Mouse (Mus musculus) heart, adult 18-20 months (tissue): ENCODE measurements at regions not wholly inside any gene's neighbourhood (a gene's known extent, or its start where the extent isn't known, plus 50 kb on each side); places are given as distances from the start of the nearest gene placed in this dataset.

Experiments
- DNase-seq, 2 experiments: peaks; one replicate each; pipeline ENCODE4 v3.0.0; 2021 to 2022; ENCODE audit warnings: mixed read lengths in 1 of 2

- no peak for DNase-seq
Observed at GRCm38 (mm10) chr16:30160399-30160798, 96.2 kb downstream of the Hes1 start.

DNA sequence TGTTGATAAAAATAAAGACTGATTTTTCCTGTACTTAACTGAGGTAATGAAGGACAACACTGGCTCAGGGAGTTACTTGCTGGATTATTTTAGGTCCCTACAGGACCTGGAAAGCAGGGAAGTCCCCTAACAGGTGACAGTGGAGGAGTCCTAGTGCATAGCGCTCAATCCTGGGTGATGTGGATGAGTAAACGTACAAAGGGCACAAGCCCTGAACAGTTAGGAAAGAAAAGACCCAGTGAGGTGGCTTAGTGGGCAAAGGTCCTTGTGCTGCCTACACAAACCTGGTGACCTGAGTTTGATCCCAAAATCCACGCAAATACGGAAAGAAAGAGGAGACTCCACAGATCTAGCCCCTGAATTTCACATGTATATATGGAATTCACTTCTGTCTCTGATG lies 99.1 kb downstream of the Hes1 start:
- no peak for DNase-seq

- no peak for DNase-seq
Observed at GRCm38 (mm10) chr16:30165667-30166180, 101.5 kb downstream of the Hes1 start.

GRCm38 (mm10) chr16:30171381-30172079 lies 95.8 kb downstream of the Cpn2 start:
- peak; percentile 77 to 85 for DNase-seq

- DNase-seq, result peak in 1 of 2 experiments; percentile 22
Observed at GRCm38 (mm10) chr16:30172136-30172731, 95.1 kb downstream of the Cpn2 start.

DNA sequence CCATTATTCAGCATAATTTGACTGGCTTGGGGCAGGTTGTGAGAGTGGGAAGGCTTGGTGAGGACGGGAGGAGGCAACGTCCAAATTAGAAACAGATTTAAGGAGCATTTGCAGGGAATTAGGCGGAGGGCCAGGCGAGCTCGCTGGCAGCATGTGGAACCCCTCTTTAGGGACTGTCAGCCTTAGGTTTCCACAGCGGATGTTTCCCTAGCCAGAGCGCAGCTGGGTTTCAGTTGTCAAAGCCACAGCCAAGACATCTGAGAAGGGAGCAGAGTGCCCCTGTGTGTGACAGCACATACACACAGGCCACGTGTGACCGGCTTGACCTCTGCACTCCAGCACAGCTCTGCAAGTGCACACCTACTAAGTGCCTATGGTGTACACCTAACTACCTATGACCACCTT lies 94.5 kb downstream of the Cpn2 start:
- DNase-seq, result peak; percentile 74 to 83

- DNase-seq, result peak in 1 of 2 experiments; percentile 15
Observed at GRCm38 (mm10) chr16:30173953-30174874, 93.1 kb downstream of the Cpn2 start.

- no peak for DNase-seq
Observed at GRCm38 (mm10) chr16:30176306-30176705, 91.0 kb downstream of the Cpn2 start.

- DNase-seq, result no peak
Observed at GRCm38 (mm10) chr16:30177769-30178168, 89.5 kb downstream of the Cpn2 start.

DNA sequence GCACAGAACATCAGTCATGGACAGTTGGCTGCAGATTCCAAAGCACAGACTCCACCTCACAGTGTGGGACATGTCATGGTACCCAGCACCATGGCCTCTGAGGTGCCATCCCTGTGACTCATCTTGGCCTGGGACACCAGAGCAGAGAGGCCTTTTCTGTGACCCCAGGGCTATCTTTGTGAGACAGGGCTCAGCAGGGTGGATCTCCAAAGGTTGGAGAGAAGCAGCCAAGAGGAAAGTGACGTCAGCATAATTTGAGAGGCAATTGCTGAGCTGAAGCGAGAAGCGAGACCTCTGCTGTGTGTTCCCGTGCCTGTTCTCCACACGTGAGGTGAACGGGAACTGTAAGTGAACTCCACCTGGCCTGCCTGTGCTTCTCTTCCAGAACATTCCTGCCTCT lies 88.7 kb downstream of the Cpn2 start:
- no peak for DNase-seq

DNA sequence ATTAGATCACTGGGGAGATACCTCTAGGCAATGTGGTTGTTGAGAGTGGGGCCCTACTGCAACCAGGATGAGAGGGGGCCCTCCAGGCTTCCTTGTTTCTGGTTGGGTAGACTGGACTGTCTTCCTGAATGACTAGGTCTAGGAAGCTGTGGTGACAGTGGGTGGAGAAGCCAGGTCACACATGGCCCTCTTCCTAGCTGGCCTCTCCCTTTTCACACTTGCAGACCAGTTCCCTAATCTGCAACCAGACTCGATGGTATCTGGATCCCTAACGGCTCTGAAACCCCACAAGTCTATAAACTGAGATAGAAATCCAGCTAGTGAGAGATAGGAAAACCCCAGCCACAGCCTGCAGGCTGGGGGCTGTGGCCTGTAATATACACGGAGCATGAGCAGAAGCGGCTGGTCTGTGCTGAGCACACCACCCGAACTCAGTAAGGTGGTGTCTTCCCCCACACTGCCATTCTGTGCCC lies 87.8 kb downstream of the Cpn2 start:
- no peak for DNase-seq

- DNase-seq, result no peak
Observed at GRCm38 (mm10) chr16:30181116-30181515, 86.2 kb downstream of the Cpn2 start.

DNA sequence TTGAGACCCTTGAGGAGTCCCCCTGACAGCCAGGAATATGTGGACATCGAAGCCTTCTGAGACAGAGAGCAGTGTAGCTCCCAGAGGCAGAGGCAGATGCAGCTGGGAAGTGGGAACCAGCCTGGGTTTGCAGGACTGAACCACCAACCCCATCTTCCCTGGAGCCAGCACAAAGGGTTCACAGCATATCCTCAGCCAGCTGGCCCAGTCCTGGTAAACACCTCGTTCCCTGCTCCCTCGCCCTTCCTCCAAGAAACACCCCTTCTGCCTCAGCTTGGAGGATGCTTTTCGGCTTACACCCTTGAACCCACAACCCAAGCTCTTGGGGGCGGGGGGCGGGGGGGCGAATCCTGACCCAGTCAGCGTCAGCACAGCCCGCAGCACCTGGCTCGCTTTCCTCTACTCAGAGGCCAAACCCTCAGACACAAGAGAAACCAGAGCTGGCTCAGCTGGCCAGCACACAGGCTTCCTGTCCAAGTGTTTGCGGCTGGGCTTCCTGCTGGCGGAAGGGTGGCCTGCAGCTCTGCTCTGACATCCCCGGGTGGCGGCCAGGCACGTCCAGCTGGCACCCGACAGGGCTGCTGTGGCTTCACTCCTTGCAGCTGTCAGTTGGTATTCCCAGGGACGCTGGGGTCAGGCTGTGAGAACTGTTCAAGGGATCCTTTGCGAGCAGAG lies 82.6 kb downstream of the Cpn2 start:
- peak; percentile 89 to 97 for DNase-seq

DNA sequence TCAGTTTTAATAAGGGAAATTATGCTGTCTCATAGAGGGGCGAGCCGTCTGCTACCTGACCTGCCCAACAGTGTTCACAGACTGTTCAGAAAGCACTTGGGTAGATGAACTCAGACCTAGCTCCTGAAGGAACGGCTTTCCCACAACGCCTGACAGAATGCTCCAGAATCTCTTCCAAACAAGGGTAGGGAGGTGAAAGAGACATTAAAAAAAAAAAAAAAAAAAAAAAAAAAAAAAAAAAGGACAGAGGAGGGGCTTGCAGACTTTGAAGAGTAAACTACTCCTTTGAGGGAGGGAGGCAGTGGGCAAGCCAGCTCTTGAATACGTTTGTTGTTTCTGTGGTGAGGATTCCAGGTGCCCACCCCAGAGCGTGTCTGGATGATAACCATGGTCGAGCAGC lies 81.6 kb downstream of the Cpn2 start:
- DNase-seq, result peak in 1 of 2 experiments; percentile 60

GRCm38 (mm10) chr16:30186201-30186700 lies 81.0 kb downstream of the Cpn2 start:
- peak; percentile 82 to 87 for DNase-seq

DNA sequence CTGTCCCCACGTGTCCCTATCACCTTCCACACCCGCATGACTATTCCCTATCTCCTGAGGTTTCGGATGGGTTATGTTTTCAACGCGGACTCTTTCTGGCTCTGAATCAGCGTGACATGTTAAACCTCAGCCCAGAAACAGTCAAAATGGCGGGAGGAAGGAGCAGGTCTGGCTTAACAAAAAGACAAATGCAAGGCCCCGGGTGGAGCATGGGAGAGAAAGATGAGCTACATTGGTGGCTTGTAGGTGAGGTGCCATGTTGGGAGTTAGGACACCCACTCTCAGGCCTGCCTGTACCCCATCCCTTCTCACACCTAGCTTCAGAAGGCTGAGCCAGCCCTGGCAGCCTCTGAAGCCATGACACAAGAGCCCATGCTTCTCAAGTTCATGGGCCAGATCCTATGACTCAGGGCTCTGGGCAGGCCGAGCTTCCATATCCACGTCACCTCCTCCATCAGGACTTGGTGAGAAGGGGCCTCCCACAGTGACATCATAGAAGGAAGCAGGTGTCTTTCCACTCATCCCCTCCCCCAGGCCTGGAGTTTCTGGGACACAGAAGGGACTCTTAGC lies 80.5 kb downstream of the Cpn2 start:
- peak; percentile 83 to 91 for DNase-seq

- no peak for DNase-seq
Observed at GRCm38 (mm10) chr16:30187400-30187799, 79.9 kb downstream of the Cpn2 start.

- peak; percentile 96 to 99 for DNase-seq
Observed at GRCm38 (mm10) chr16:30187907-30188414, 79.3 kb downstream of the Cpn2 start.

DNA sequence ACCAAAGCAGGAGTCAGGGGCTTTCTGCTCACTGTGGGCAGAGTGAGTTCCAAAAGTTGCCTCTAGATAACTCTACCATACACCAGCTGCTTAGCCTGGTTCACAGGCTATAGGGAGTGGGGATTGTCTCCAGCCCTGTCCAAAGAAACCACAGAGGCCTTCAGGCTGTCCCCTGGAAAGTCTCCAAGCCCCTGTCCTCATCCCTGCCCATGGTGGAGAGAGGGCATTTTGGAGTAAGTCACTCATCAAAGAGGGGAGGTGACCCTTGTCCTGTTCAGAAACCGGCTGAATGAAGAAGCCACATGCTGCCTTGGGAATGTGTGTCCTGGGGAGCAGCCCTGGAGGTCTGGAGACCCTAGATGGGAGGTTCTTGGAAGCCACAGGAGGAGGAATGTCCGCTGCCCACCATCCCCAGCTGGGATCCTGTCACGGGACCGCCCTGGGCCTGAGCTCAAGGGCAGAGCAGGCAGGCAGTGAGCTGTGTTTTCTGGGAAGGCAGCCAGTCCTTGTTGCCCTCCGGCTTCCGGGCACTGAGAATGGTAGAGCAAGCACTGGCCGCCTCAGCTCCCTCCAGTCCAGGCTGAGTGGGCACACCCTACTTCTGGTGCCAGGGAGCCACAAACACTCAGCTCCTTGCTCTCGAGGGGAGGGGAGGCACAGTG lies 78.4 kb downstream of the Cpn2 start:
- peak; percentile 79 to 89 for DNase-seq

- DNase-seq, result no peak
Observed at GRCm38 (mm10) chr16:30190351-30190750, 76.9 kb downstream of the Cpn2 start.
